8 mouse cellular contexts compared by ENCODE assay signal in genomic region chr7:120203789-120204188, GRCm38 (mm10). TPM values are rescaled to one million over a fixed set of nuclear protein-coding genes. Genes with fewer than 3 reads are reported as not detected.
DNase-seq lines count a peak whose midpoint lies in the region; ATAC-seq and TF ChIP-seq lines count a peak whose summit lies in the region.

Gene Abca14, plus strand, starts transcription at chr7:120203961.

- peak; percentile 3 for DNase-seq in thymus, adult 2 months
- DNase-seq in thymus, postnatal 0 days (ENCODE audit: low spot score): no peak
- DNase-seq in kidney, postnatal 0 days (ENCODE audit: low spot score): peak; percentile 86
- DNase-seq in limb, embryonic 14.5 days (ENCODE audit: low spot score): peak; percentile 78
- peak; percentile 88 for DNase-seq in stomach, postnatal 0 days (ENCODE audit: low spot score)

- no peak for TF ChIP-seq EP300 in stomach, postnatal 0 days (optimal IDR thresholded peaks at IDR 0.05)

- H3K9ac ChIP-seq in forebrain, embryonic 13.5 days: no peak within 1 kb of the TSS
- H3K9ac ChIP-seq in heart, embryonic 15.5 days: no peak within 1 kb of the TSS
- no peak within 1 kb of the TSS for H3K9ac ChIP-seq in kidney, postnatal 0 days (ENCODE audit: low read depth, low read length)
- H3K9ac ChIP-seq in limb, embryonic 14.5 days (ENCODE audit: low read depth, low read length, severe bottlenecking): no peak within 1 kb of the TSS
- no peak within 1 kb of the TSS for H3K9ac ChIP-seq in midbrain, embryonic 15.5 days
- H3K9ac ChIP-seq in stomach, postnatal 0 days (ENCODE audit: low read length): no peak within 1 kb of the TSS

- H3K27ac ChIP-seq in thymus, adult 2 months (ENCODE audit: control insufficient read depth, insufficient read depth, low read length): no peak within 1 kb of the TSS
- no peak within 1 kb of the TSS for H3K27ac ChIP-seq in forebrain, embryonic 13.5 days
- H3K27ac ChIP-seq in heart, embryonic 15.5 days: no peak within 1 kb of the TSS
- H3K27ac ChIP-seq in kidney, postnatal 0 days: no peak within 1 kb of the TSS
- no peak within 1 kb of the TSS for H3K27ac ChIP-seq in limb, embryonic 14.5 days (replicated peaks; ENCODE audit: low read depth, low read length)
- H3K27ac ChIP-seq in midbrain, embryonic 15.5 days: no peak within 1 kb of the TSS
- H3K27ac ChIP-seq in stomach, postnatal 0 days (replicated peaks): no peak within 1 kb of the TSS

- no peak for TF ChIP-seq CTCF in thymus, adult 2 months (IDR thresholded peaks at IDR 0.05; ENCODE audit: borderline replicate concordance, control insufficient read depth, extremely low read depth, insufficient read depth, low read length, poor library complexity)
- TF ChIP-seq CTCF in kidney, postnatal 0 days (IDR thresholded peaks at IDR 0.05; ENCODE audit: low read depth): peak; percentile 100
- peak; percentile 100 for TF ChIP-seq CTCF in stomach, postnatal 0 days (IDR thresholded peaks at IDR 0.05; ENCODE audit: low read depth)

- no peaks in the 10 kb centered on the region for H3K9me3 ChIP-seq in forebrain, embryonic 13.5 days (replicated peaks)
- H3K9me3 ChIP-seq in heart, embryonic 15.5 days (replicated peaks): no peaks in the 10 kb centered on the region
- H3K9me3 ChIP-seq in kidney, postnatal 0 days (replicated peaks; ENCODE audit: low read length): no peaks in the 10 kb centered on the region
- no peaks in the 10 kb centered on the region for H3K9me3 ChIP-seq in limb, embryonic 14.5 days (ENCODE audit: control insufficient read depth, low read length)
- no peaks in the 10 kb centered on the region for H3K9me3 ChIP-seq in midbrain, embryonic 15.5 days
- no peaks in the 10 kb centered on the region for H3K9me3 ChIP-seq in stomach, postnatal 0 days (ENCODE audit: control insufficient read depth, low read length)

- H3K4me3 ChIP-seq in thymus, adult 2 months (ENCODE audit: control insufficient read depth, insufficient read depth, low read length): no peak within 1 kb of the TSS
- no peak within 1 kb of the TSS for H3K4me3 ChIP-seq in forebrain, embryonic 13.5 days
- H3K4me3 ChIP-seq in heart, embryonic 15.5 days: no peak within 1 kb of the TSS
- no peak within 1 kb of the TSS for H3K4me3 ChIP-seq in kidney, postnatal 0 days (replicated peaks; ENCODE audit: low read depth, low read length)
- H3K4me3 ChIP-seq in limb, embryonic 14.5 days (replicated peaks; ENCODE audit: low read length): no peak within 1 kb of the TSS
- no peak within 1 kb of the TSS for H3K4me3 ChIP-seq in midbrain, embryonic 15.5 days
- H3K4me3 ChIP-seq in stomach, postnatal 0 days (ENCODE audit: low read depth, low read length): no peak within 1 kb of the TSS

- H3K36me3 ChIP-seq in thymus, adult 2 months (ENCODE audit: control insufficient read depth, insufficient read depth, low read length): no peaks in the 10 kb centered on the region
- H3K36me3 ChIP-seq in forebrain, embryonic 13.5 days (ENCODE audit: poor library complexity, severe bottlenecking): no peaks in the 10 kb centered on the region
- no peaks in the 10 kb centered on the region for H3K36me3 ChIP-seq in heart, embryonic 15.5 days
- H3K36me3 ChIP-seq in kidney, postnatal 0 days (ENCODE audit: insufficient read depth, low read length): no peaks in the 10 kb centered on the region
- H3K36me3 ChIP-seq in limb, embryonic 14.5 days (ENCODE audit: control insufficient read depth, insufficient read depth, low read length): no peaks in the 10 kb centered on the region
- H3K36me3 ChIP-seq in midbrain, embryonic 15.5 days (replicated peaks): no peaks in the 10 kb centered on the region
- H3K36me3 ChIP-seq in stomach, postnatal 0 days (ENCODE audit: control insufficient read depth, insufficient read depth, low read length): no peaks in the 10 kb centered on the region

- H3K27me3 ChIP-seq in thymus, adult 2 months (ENCODE audit: control insufficient read depth, insufficient read depth, low read length): no peaks in the 10 kb centered on the region; the same call in 1 of the 2 replicates
- peaks cover 54% of the 10 kb centered on the region for H3K27me3 ChIP-seq in forebrain, embryonic 13.5 days
- peaks cover 42% of the 10 kb centered on the region for H3K27me3 ChIP-seq in heart, embryonic 15.5 days
- H3K27me3 ChIP-seq in kidney, postnatal 0 days (ENCODE audit: insufficient read depth, low read length): no peaks in the 10 kb centered on the region
- peaks cover 16% of the 10 kb centered on the region for H3K27me3 ChIP-seq in limb, embryonic 14.5 days (ENCODE audit: control insufficient read depth, insufficient read depth, low read length)
- H3K27me3 ChIP-seq in midbrain, embryonic 15.5 days (replicated peaks): peaks cover 23% of the 10 kb centered on the region
- peaks cover 2% of the 10 kb centered on the region; the same call in 1 of the 2 replicates for H3K27me3 ChIP-seq in stomach, postnatal 0 days (ENCODE audit: control insufficient read depth, insufficient read depth, low read length)

- 0 out of 2 replicates have a peak within 1 kb of the TSS, but pooled peaks have one; percentile 1 for H3K4me2 ChIP-seq in forebrain, embryonic 13.5 days
- peak within 1 kb of the TSS; percentile 31; the same call in 1 of the 2 replicates for H3K4me2 ChIP-seq in heart, embryonic 15.5 days
- H3K4me2 ChIP-seq in kidney, postnatal 0 days (ENCODE audit: low read length): no peak within 1 kb of the TSS
- no peak within 1 kb of the TSS; the same call in 1 of the 2 replicates for H3K4me2 ChIP-seq in limb, embryonic 14.5 days (replicated peaks; ENCODE audit: low read depth, low read length, severe bottlenecking)
- H3K4me2 ChIP-seq in midbrain, embryonic 15.5 days: peak within 1 kb of the TSS; percentile 33
- H3K4me2 ChIP-seq in stomach, postnatal 0 days (replicated peaks; ENCODE audit: low read depth): no peak within 1 kb of the TSS

- ATAC-seq in forebrain, embryonic 13.5 days: peak; percentile 84
- ATAC-seq in heart, embryonic 15.5 days (replicated peaks; ENCODE audit: insufficient number of reproducible peaks, insufficient read depth, low FRiP score, low read depth): peak; percentile 52
- peak; percentile 89 for ATAC-seq in kidney, postnatal 0 days (replicated peaks; ENCODE audit: low FRiP score, low read depth)
- peak; percentile 70 for ATAC-seq in limb, embryonic 14.5 days (ENCODE audit: low FRiP score, low read depth)
- ATAC-seq in midbrain, embryonic 15.5 days (replicated peaks): peak; percentile 76
- peak; percentile 87 for ATAC-seq in stomach, postnatal 0 days (ENCODE audit: low FRiP score, low TSS enrichment)

- no peaks in the 10 kb centered on the region for H3K4me1 ChIP-seq in thymus, adult 2 months (replicated peaks; ENCODE audit: control insufficient read depth, insufficient read depth, low read length)
- peaks cover 7% of the 10 kb centered on the region for H3K4me1 ChIP-seq in forebrain, embryonic 13.5 days
- H3K4me1 ChIP-seq in heart, embryonic 15.5 days (replicated peaks): peaks cover 11% of the 10 kb centered on the region
- 0 out of 2 replicates have a peak, but pooled peaks cover 2% of the 10 kb centered on the region for H3K4me1 ChIP-seq in kidney, postnatal 0 days (replicated peaks; ENCODE audit: insufficient read depth, low read length)
- H3K4me1 ChIP-seq in limb, embryonic 14.5 days (ENCODE audit: control insufficient read depth, insufficient read depth, low read length): peaks cover 4% of the 10 kb centered on the region; the same call in 1 of the 2 replicates
- H3K4me1 ChIP-seq in midbrain, embryonic 15.5 days: peaks cover 12% of the 10 kb centered on the region
- H3K4me1 ChIP-seq in stomach, postnatal 0 days (replicated peaks; ENCODE audit: control insufficient read depth, insufficient read depth): no peaks in the 10 kb centered on the region

- 14% methylated on average over 26 of the region's 26 CpGs for WGBS in thymus, adult 2 months
- 3% methylated on average over 26 of the region's 26 CpGs for WGBS in forebrain, embryonic 13.5 days
- 4% methylated on average over 26 of the region's 26 CpGs for WGBS in heart, embryonic 15.5 days
- 5% methylated on average over 26 of the region's 26 CpGs for WGBS in kidney, postnatal 0 days
- 6% methylated on average over 26 of the region's 26 CpGs for WGBS in limb, embryonic 14.5 days
- 4% methylated on average over 26 of the region's 26 CpGs for WGBS in midbrain, embryonic 15.5 days
- 6% methylated on average over 26 of the region's 26 CpGs for WGBS in stomach, postnatal 0 days

- TF ChIP-seq POLR2A in thymus, adult 2 months (IDR thresholded peaks at IDR 0.05; ENCODE audit: control insufficient read depth, extremely low read depth, insufficient read depth, low read length, poor library complexity): no peak
- no peak for TF ChIP-seq POLR2A in limb, embryonic 14.5 days (IDR thresholded peaks at IDR 0.05; ENCODE audit: borderline replicate concordance, extremely low read depth, insufficient read depth, insufficient read length)

RNA-seq across cellular contexts. Expression of gene Abca14, which starts in this region (rescaled TPM):
- polyA plus RNA-seq in thymus, adult 2 months (2012; rRNA removed): not detected in 2 replicates
- polyA plus RNA-seq in thymus, postnatal 0 days (2015; fragmentation: Nextera tagmentation; extraction: Ambion mirVana): not detected in 2 replicates
- polyA plus RNA-seq in forebrain, embryonic 13.5 days (2015; fragmentation: Nextera tagmentation; extraction: Ambion mirVana): not detected in 2 replicates
- not detected in 2 replicates for polyA plus RNA-seq in heart, embryonic 15.5 days (2015; fragmentation: Nextera tagmentation; extraction: Ambion mirVana)
- polyA plus RNA-seq in kidney, postnatal 0 days (2015; fragmentation: Nextera tagmentation; extraction: Ambion mirVana): 0.17 and 0.20 TPM in 2 replicates
- 0.06 TPM in 1 of 2 replicates, not detected in the other for polyA plus RNA-seq in limb, embryonic 14.5 days (2012; rRNA removed)
- not detected in 2 replicates for polyA plus RNA-seq in limb, embryonic 14.5 days (2014; fragmentation: Nextera tagmentation; extraction: Ambion mirVana)
- polyA plus RNA-seq in midbrain, embryonic 15.5 days (2015; fragmentation: Nextera tagmentation; extraction: Ambion mirVana): not detected in 2 replicates
- polyA plus RNA-seq in stomach, postnatal 0 days (2015; fragmentation: Nextera tagmentation; extraction: Ambion mirVana): 0.07 TPM in 1 of 2 replicates, not detected in the other

Comparison
In these comparisons a context has a peak if more than half of its experiments do, and no peak if none do; other contexts are left out.
1. Peak in DNase-seq in thymus, adult 2 months; RNA of the gene not detected or under 1 TPM.
2. Peak in ATAC-seq and H3K4me2 ChIP-seq in forebrain, embryonic 13.5 days; RNA of the gene not detected or under 1 TPM.
3. Peak in ATAC-seq and H3K4me2 ChIP-seq in heart, embryonic 15.5 days; RNA of the gene not detected or under 1 TPM.
4. Peak in DNase-seq and ATAC-seq in kidney, postnatal 0 days; RNA of the gene not detected or under 1 TPM.
5. Peak in DNase-seq and ATAC-seq in limb, embryonic 14.5 days; RNA of the gene not detected or under 1 TPM.
6. Peak in ATAC-seq and H3K4me2 ChIP-seq in midbrain, embryonic 15.5 days; RNA of the gene not detected or under 1 TPM.
7. Peak in DNase-seq and ATAC-seq in stomach, postnatal 0 days; RNA of the gene not detected or under 1 TPM.